Mouse (Mus musculus): ENCODE measurements around the gene Enoph1. TPM values are rescaled to one million over a fixed set of nuclear protein-coding genes. Genes with fewer than 3 reads are reported as not detected.

The Enoph1 gene
- polyA plus RNA-seq, 1 experiment from 2014 or later: 52.6 TPM

DNA sequence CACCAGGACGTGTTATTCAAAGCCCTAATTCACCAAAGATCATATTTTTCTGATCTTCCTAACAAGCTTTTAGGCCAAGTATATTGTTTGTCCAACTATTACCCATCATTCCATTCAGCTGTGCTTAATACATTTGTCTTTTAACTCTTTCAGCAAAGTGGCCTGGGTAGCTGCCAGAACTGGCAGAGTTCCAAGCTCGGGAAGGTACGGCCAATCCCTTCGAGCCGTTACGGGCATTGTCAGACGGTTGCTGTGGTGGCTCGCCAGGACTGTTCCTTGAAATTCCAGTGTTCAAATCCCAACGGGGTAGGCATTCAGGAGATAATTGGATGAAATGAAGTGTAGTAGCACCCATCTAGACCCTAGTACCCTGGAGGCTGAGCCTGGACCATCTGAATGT, 32.8 kb downstream of the Enoph1 start:
- WGBS: 91% methylated on average over 9 of the region's 9 CpGs
- H3K9me3 ChIP-seq (ENCODE audit: control insufficient read depth, low read length): no peaks in the 10 kb centered on the region
- H3K27me3 ChIP-seq (replicated peaks; ENCODE audit: control insufficient read depth, insufficient read depth, low read length): no peaks in the 10 kb centered on the region
- DNase-seq (ENCODE audit: low spot score) (no peak), ATAC-seq (replicated peaks; ENCODE audit: low FRiP score) (no peak)
- H3K4me2 ChIP-seq: no peak overlapping the region
- H3K27ac ChIP-seq (ENCODE audit: low read depth, low read length): no peak overlapping the region
- no peak overlapping the region for H3K9ac ChIP-seq (ENCODE audit: low read depth, low read length)
- peaks cover 5% of the 10 kb centered on the region; the same call in 1 of the 2 replicates for H3K36me3 ChIP-seq (ENCODE audit: control insufficient read depth, insufficient read depth, low read length)
- no peaks in the 10 kb centered on the region for H3K4me1 ChIP-seq (replicated peaks; ENCODE audit: control insufficient read depth, insufficient read depth, low read length)
- no peak overlapping the region for H3K4me3 ChIP-seq (ENCODE audit: low read depth, low read length)

- no peak overlapping the region for H3K4me3 ChIP-seq (ENCODE audit: low read depth, low read length)
- no peaks in the 10 kb centered on the region for H3K27me3 ChIP-seq (replicated peaks; ENCODE audit: control insufficient read depth, insufficient read depth, low read length)
- H3K27ac ChIP-seq (ENCODE audit: low read depth, low read length): no peak overlapping the region
- ATAC-seq (replicated peaks; ENCODE audit: low FRiP score): no peak
- DNase-seq (ENCODE audit: low spot score): no peak
- no peak overlapping the region for H3K4me2 ChIP-seq
- H3K9me3 ChIP-seq (ENCODE audit: control insufficient read depth, low read length): no peaks in the 10 kb centered on the region
- H3K36me3 ChIP-seq (ENCODE audit: control insufficient read depth, insufficient read depth, low read length): peaks cover 5% of the 10 kb centered on the region; the same call in 1 of the 2 replicates
- no peak overlapping the region for H3K9ac ChIP-seq (ENCODE audit: low read depth, low read length)
- WGBS: 51% methylated on average over 4 of the region's 4 CpGs
- H3K4me1 ChIP-seq (replicated peaks; ENCODE audit: control insufficient read depth, insufficient read depth, low read length): 0 out of 2 replicates have a peak, but pooled peaks cover 2% of the 10 kb centered on the region
These were observed 34.8 kb downstream of the Enoph1 start for GRCm38 (mm10) chr5:100074571-100074970.

DNA sequence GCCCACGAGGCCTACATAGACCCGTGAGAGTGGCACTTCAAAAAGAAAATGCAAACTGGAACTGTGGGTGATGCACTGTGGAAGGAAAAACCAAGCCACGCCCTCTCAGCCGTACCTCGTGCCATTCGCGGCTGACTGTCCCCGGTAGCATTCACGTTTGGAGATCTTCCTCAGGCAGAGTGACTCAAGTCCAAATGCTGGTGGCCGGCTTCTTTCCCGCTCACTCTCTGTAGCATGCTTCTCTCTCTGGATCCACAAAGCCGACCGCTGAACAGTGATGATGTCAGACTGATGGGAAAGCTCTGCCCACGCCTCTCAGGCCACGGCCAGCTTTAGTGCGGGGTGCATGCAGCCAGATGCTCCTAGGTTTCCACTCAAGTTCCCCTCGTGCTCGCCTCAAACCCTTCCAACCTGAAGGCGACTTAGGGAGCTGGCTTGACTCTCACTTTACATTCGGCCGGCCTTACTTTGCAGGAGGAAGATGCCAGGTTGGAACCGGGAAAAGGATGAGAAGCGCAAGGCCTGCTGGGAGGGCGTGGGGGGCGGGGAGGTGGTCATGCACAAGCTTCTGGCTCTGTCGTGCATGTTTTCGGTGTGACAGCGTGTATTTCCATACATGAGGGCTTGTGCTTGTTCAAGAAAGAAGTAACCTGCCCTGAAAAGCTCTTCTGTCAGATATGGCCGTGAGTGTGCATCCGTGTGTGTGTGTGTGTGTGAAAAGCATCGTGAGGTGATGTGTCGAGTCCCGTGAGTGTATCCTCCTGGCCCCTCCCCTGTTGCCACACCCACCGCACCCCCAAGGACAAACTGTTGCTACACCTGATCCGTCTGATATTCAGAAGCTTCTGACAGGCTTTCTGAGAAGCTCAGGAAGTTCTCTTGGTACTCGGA, 39.5 kb downstream of the Enoph1 start:
- Histone ChIP-seq H3K4me1 (replicated peaks; ENCODE audit: control insufficient read depth, insufficient read depth, low read length) (0 out of 2 replicates have a peak, but pooled peaks cover 2% of the 10 kb centered on the region), H3K27ac (ENCODE audit: low read depth, low read length) (no peak overlapping the region), H3K4me2 (peak overlapping the region; percentile 65), H3K36me3 (ENCODE audit: control insufficient read depth, insufficient read depth, low read length) (no peaks in the 10 kb centered on the region), H3K27me3 (replicated peaks; ENCODE audit: control insufficient read depth, insufficient read depth, low read length) (no peaks in the 10 kb centered on the region), H3K4me3 (ENCODE audit: low read depth, low read length) (peak overlapping the region; percentile 38), H3K9ac (ENCODE audit: low read depth, low read length) (no peak overlapping the region), H3K9me3 (ENCODE audit: control insufficient read depth, low read length) (no peaks in the 10 kb centered on the region)
- ATAC-seq (replicated peaks; ENCODE audit: low FRiP score): no peak
- DNase-seq (ENCODE audit: low spot score): peak; percentile 49
- 25% methylated on average over 36 of the region's 36 CpGs for WGBS

- H3K9me3 ChIP-seq (ENCODE audit: control insufficient read depth, low read length): no peaks in the 10 kb centered on the region
- H3K4me3 ChIP-seq (ENCODE audit: low read depth, low read length): no peak overlapping the region; the same call in 1 of the 2 replicates
- H3K36me3 ChIP-seq (ENCODE audit: control insufficient read depth, insufficient read depth, low read length): no peaks in the 10 kb centered on the region
- ATAC-seq (replicated peaks; ENCODE audit: low FRiP score) (no peak), DNase-seq (ENCODE audit: low spot score) (no peak)
- H3K4me1 ChIP-seq (replicated peaks; ENCODE audit: control insufficient read depth, insufficient read depth, low read length): 0 out of 2 replicates have a peak, but pooled peaks cover 2% of the 10 kb centered on the region
- 76% methylated on average over 8 of the region's 8 CpGs for WGBS
- H3K27ac ChIP-seq (ENCODE audit: low read depth, low read length): no peak overlapping the region
- no peak overlapping the region for H3K9ac ChIP-seq (ENCODE audit: low read depth, low read length)
- H3K4me2 ChIP-seq: peak overlapping the region; percentile 65
- no peaks in the 10 kb centered on the region for H3K27me3 ChIP-seq (replicated peaks; ENCODE audit: control insufficient read depth, insufficient read depth, low read length)
These were observed 40.1 kb downstream of the Enoph1 start for GRCm38 (mm10) chr5:100079931-100080275.

- Histone ChIP-seq H3K4me3 (ENCODE audit: low read depth, low read length) (no peak overlapping the region), H3K27ac (ENCODE audit: low read depth, low read length) (no peak overlapping the region), H3K4me1 (replicated peaks; ENCODE audit: control insufficient read depth, insufficient read depth, low read length) (0 out of 2 replicates have a peak, but pooled peaks cover 2% of the 10 kb centered on the region), H3K36me3 (ENCODE audit: control insufficient read depth, insufficient read depth, low read length) (no peaks in the 10 kb centered on the region), H3K4me2 (no peak overlapping the region), H3K9ac (ENCODE audit: low read depth, low read length) (no peak overlapping the region), H3K27me3 (replicated peaks; ENCODE audit: control insufficient read depth, insufficient read depth, low read length) (no peaks in the 10 kb centered on the region), H3K9me3 (ENCODE audit: control insufficient read depth, low read length) (no peaks in the 10 kb centered on the region)
- no peak for DNase-seq (ENCODE audit: low spot score)
- WGBS: 65% methylated on average over 4 of the region's 4 CpGs
- no peak for ATAC-seq (replicated peaks; ENCODE audit: low FRiP score)
These were observed 42.2 kb downstream of the Enoph1 start for GRCm38 (mm10) chr5:100082006-100082405.

DNA sequence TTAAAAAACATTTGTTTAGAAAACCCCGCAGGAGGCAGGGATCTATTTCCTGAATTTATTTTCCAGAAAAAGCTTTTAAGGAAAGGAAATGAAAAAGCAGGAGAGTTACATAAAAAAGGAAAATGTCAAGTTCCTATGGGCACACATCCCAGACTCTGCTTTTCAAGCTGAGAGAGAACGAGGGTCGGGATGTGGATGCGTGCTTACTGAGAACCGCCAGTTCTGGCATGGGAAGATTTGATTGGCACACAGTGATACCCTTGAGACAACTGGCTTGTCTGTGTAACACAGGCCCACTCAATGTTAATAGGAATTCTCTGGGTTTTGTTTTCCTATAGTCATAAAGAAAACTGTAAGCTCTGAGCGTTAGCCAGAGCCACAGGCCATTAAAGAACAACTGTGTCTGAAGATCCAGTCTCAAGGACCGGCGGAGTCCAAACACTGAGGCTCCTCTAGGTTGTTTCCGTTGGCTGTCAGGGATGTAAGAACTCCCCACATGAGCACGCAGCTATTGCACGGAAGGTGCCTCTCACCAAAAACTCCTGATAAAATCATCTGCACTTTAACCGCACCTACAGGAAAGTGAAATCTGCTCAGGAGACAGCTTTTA, 44.3 kb downstream of the Enoph1 start:
- Histone ChIP-seq H3K4me1 (replicated peaks; ENCODE audit: control insufficient read depth, insufficient read depth, low read length) (0 out of 2 replicates have a peak, but pooled peaks cover 2% of the 10 kb centered on the region), H3K27ac (ENCODE audit: low read depth, low read length) (no peak overlapping the region), H3K27me3 (replicated peaks; ENCODE audit: control insufficient read depth, insufficient read depth, low read length) (no peaks in the 10 kb centered on the region), H3K4me3 (ENCODE audit: low read depth, low read length) (no peak overlapping the region), H3K36me3 (ENCODE audit: control insufficient read depth, insufficient read depth, low read length) (no peaks in the 10 kb centered on the region), H3K9ac (ENCODE audit: low read depth, low read length) (no peak overlapping the region), H3K9me3 (ENCODE audit: control insufficient read depth, low read length) (no peaks in the 10 kb centered on the region), H3K4me2 (no peak overlapping the region)
- ATAC-seq (replicated peaks; ENCODE audit: low FRiP score) (no peak), DNase-seq (ENCODE audit: low spot score) (no peak)
- 85% methylated on average over 12 of the region's 12 CpGs for whole genome bisulfite sequencing

DNA sequence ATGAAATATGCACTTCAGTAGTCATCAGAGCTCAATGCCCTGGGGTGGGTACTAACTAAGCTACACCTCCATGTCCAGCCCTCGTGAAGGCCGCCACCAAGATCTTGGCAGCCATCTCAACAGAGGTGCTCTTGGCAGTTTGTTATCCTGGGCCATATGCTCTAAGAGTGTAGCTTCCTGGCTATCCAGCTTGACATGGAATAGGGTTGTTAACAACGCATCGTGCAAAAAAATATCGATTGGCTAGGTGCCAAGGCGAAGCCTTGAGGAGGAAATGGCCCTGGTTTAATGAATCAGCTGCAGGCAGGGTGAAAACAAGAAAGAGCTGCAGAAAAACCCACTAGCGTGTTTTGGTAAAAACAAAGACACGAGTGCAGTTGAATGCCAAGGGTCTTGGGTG, 45.3 kb downstream of the Enoph1 start:
- H3K27ac ChIP-seq (ENCODE audit: low read depth, low read length): no peak overlapping the region
- ATAC-seq (replicated peaks; ENCODE audit: low FRiP score) (no peak), DNase-seq (ENCODE audit: low spot score) (no peak)
- H3K36me3 ChIP-seq (ENCODE audit: control insufficient read depth, insufficient read depth, low read length): no peaks in the 10 kb centered on the region
- no peak overlapping the region for H3K4me2 ChIP-seq
- H3K27me3 ChIP-seq (replicated peaks; ENCODE audit: control insufficient read depth, insufficient read depth, low read length): no peaks in the 10 kb centered on the region
- H3K9me3 ChIP-seq (ENCODE audit: control insufficient read depth, low read length): no peaks in the 10 kb centered on the region
- H3K4me1 ChIP-seq (replicated peaks; ENCODE audit: control insufficient read depth, insufficient read depth, low read length): no peaks in the 10 kb centered on the region
- WGBS: 82% methylated on average over 8 of the region's 8 CpGs
- no peak overlapping the region for H3K4me3 ChIP-seq (ENCODE audit: low read depth, low read length)
- no peak overlapping the region for H3K9ac ChIP-seq (ENCODE audit: low read depth, low read length)

GRCm38 (mm10) chr5:100090515-100091262, 50.9 kb downstream of the Enoph1 start:
- Histone ChIP-seq H3K9me3 (ENCODE audit: control insufficient read depth, low read length) (no peaks in the 10 kb centered on the region), H3K27ac (ENCODE audit: low read depth, low read length) (no peak overlapping the region), H3K9ac (ENCODE audit: low read depth, low read length) (no peak overlapping the region), H3K4me1 (replicated peaks; ENCODE audit: control insufficient read depth, insufficient read depth, low read length) (no peaks in the 10 kb centered on the region), H3K4me2 (no peak overlapping the region), H3K4me3 (ENCODE audit: low read depth, low read length) (no peak overlapping the region), H3K27me3 (replicated peaks; ENCODE audit: control insufficient read depth, insufficient read depth, low read length) (no peaks in the 10 kb centered on the region), H3K36me3 (ENCODE audit: control insufficient read depth, insufficient read depth, low read length) (no peaks in the 10 kb centered on the region)
- ATAC-seq (replicated peaks; ENCODE audit: low FRiP score): no peak
- whole genome bisulfite sequencing: 63% methylated on average over 12 of the region's 12 CpGs
- DNase-seq (ENCODE audit: low spot score): no peak

Measured in liver, embryonic 11.5 days (tissue).